ENCODE assay signal across 14 mouse cellular contexts in genomic region chr13:45537110-45537509, GRCm38 (mm10). TPM values are rescaled to one million over a fixed set of nuclear protein-coding genes. Genes with fewer than 3 reads are reported as not detected.
A peak's percentile ranks its signal among the peaks of the same experiment; 100 is the strongest.
DNase-seq lines count a peak whose midpoint lies in the region; ATAC-seq and TF ChIP-seq lines count a peak whose summit lies in the region.
"Had no signal": no experiment of that assay in that cellular context is flagged by ENCODE, and none has a peak within 500 bp of the region (broad histone marks: within the 10 kb centered on the region; RNA-seq: fewer than 3 reads in every experiment).

No protein-coding gene starts in this region.

- no peak for TF ChIP-seq CTCF in hindbrain, postnatal 0 days (IDR thresholded peaks at IDR 0.05; ENCODE audit: low read depth)

- H3K4me3 ChIP-seq in heart, embryonic 16.5 days (ENCODE audit: low read length), result no peak overlapping the region
- no peak overlapping the region for H3K4me3 ChIP-seq in lung, embryonic 16.5 days (ENCODE audit: low read length)
- H3K4me3 ChIP-seq in hindbrain, postnatal 0 days (ENCODE audit: low read length), result no peak overlapping the region
- H3K4me3 ChIP-seq in kidney, embryonic 15.5 days (replicated peaks), result no peak overlapping the region
- H3K4me3 ChIP-seq: embryonic facial prominence, embryonic 13.5 days; forebrain, embryonic 10.5 days; hindbrain, embryonic 15.5 days; midbrain, embryonic 12.5 days had no signal

- no peak overlapping the region for H3K9ac ChIP-seq in heart, embryonic 16.5 days (ENCODE audit: low read length)
- no peak overlapping the region for H3K9ac ChIP-seq in lung, embryonic 16.5 days (ENCODE audit: low read length)
- H3K9ac ChIP-seq in hindbrain, postnatal 0 days (replicated peaks; ENCODE audit: low read length), result no peak overlapping the region
- H3K9ac ChIP-seq in kidney, embryonic 15.5 days, result no peak overlapping the region
- H3K9ac ChIP-seq: embryonic facial prominence, embryonic 13.5 days; hindbrain, embryonic 15.5 days; midbrain, embryonic 12.5 days had no signal

- peaks cover 55% of the 10 kb centered on the region for H3K4me1 ChIP-seq in heart, embryonic 16.5 days (ENCODE audit: control insufficient read depth, insufficient read depth, low read length)
- 0 out of 2 replicates have a peak, but pooled peaks cover 6% of the 10 kb centered on the region for H3K4me1 ChIP-seq in lung, embryonic 16.5 days (replicated peaks; ENCODE audit: control insufficient read depth, insufficient read depth, low read length)
- no peaks in the 10 kb centered on the region for H3K4me1 ChIP-seq in hindbrain, postnatal 0 days (ENCODE audit: insufficient read depth, low read length)
- peaks cover 14% of the 10 kb centered on the region for H3K4me1 ChIP-seq in kidney, embryonic 15.5 days

- peak; percentile 38; the same call in 1 of the 2 replicates for ATAC-seq in heart, embryonic 16.5 days (replicated peaks; ENCODE audit: extremely low read depth, insufficient read depth, low FRiP score)
- ATAC-seq in lung, embryonic 16.5 days (ENCODE audit: low read depth), result peak; percentile 64
- no peak for ATAC-seq in hindbrain, postnatal 0 days
- no peak for ATAC-seq in kidney, embryonic 15.5 days (replicated peaks; ENCODE audit: low FRiP score)

- H3K27ac ChIP-seq in heart, embryonic 16.5 days (ENCODE audit: low read length), result peak overlapping the region; percentile 96
- H3K27ac ChIP-seq in lung, embryonic 16.5 days (ENCODE audit: low read length), result peak overlapping the region; percentile 82
- H3K27ac ChIP-seq in hindbrain, postnatal 0 days, result no peak overlapping the region
- no peak overlapping the region for H3K27ac ChIP-seq in kidney, embryonic 15.5 days
- H3K27ac ChIP-seq: embryonic facial prominence, embryonic 13.5 days; forebrain, embryonic 10.5 days; hindbrain, embryonic 15.5 days; midbrain, embryonic 12.5 days had no signal

- H3K36me3 ChIP-seq in heart, embryonic 16.5 days (ENCODE audit: control insufficient read depth, insufficient read depth), result peaks cover 19% of the 10 kb centered on the region
- H3K36me3 ChIP-seq in lung, embryonic 16.5 days (ENCODE audit: control insufficient read depth, insufficient read depth, low read length), result no peaks in the 10 kb centered on the region
- H3K36me3 ChIP-seq in hindbrain, postnatal 0 days (ENCODE audit: insufficient read depth, low read length), result no peaks in the 10 kb centered on the region
- H3K36me3 ChIP-seq in kidney, embryonic 15.5 days, result peaks cover 24% of the 10 kb centered on the region; the same call in 1 of the 2 replicates
- H3K36me3 ChIP-seq: hindbrain, embryonic 15.5 days; midbrain, embryonic 12.5 days had no signal

- WGBS in heart, embryonic 16.5 days, result 36% methylated on average over 9 of the region's 9 CpGs
- WGBS in lung, embryonic 16.5 days, result 48% methylated on average over 9 of the region's 9 CpGs
- 87% methylated on average over 9 of the region's 9 CpGs for WGBS in hindbrain, postnatal 0 days
- WGBS in kidney, embryonic 15.5 days, result 83% methylated on average over 9 of the region's 9 CpGs

- H3K9me3 ChIP-seq in heart, embryonic 16.5 days (replicated peaks; ENCODE audit: control insufficient read depth, low read length), result 0 out of 2 replicates have a peak, but pooled peaks cover 5% of the 10 kb centered on the region
- no peaks in the 10 kb centered on the region for H3K9me3 ChIP-seq in lung, embryonic 16.5 days (ENCODE audit: control insufficient read depth, low read length)
- no peaks in the 10 kb centered on the region for H3K9me3 ChIP-seq in hindbrain, postnatal 0 days (ENCODE audit: low read length)
- no peaks in the 10 kb centered on the region for H3K9me3 ChIP-seq in kidney, embryonic 15.5 days (replicated peaks)
- H3K9me3 ChIP-seq: embryonic facial prominence, embryonic 13.5 days; forebrain, embryonic 10.5 days; hindbrain, embryonic 15.5 days; midbrain, embryonic 12.5 days had no signal

- no peaks in the 10 kb centered on the region for H3K27me3 ChIP-seq in heart, embryonic 16.5 days (ENCODE audit: control insufficient read depth, insufficient read depth, low read length)
- no peaks in the 10 kb centered on the region for H3K27me3 ChIP-seq in lung, embryonic 16.5 days (ENCODE audit: control insufficient read depth, insufficient read depth, low read depth, low read length)
- no peaks in the 10 kb centered on the region for H3K27me3 ChIP-seq in hindbrain, postnatal 0 days (ENCODE audit: insufficient read depth, low read length)
- no peaks in the 10 kb centered on the region for H3K27me3 ChIP-seq in kidney, embryonic 15.5 days
- H3K27me3 ChIP-seq: embryonic facial prominence, embryonic 13.5 days; hindbrain, embryonic 15.5 days; midbrain, embryonic 12.5 days had no signal

- H3K4me2 ChIP-seq in heart, embryonic 16.5 days (ENCODE audit: low read depth, low read length), result no peak overlapping the region
- no peak overlapping the region for H3K4me2 ChIP-seq in lung, embryonic 16.5 days (ENCODE audit: low read depth, low read length)
- no peak overlapping the region for H3K4me2 ChIP-seq in hindbrain, postnatal 0 days (ENCODE audit: low read depth, low read length)
- H3K4me2 ChIP-seq in kidney, embryonic 15.5 days, result no peak overlapping the region
- H3K4me2 ChIP-seq: embryonic facial prominence, embryonic 13.5 days; hindbrain, embryonic 15.5 days; midbrain, embryonic 12.5 days had no signal

- peak; percentile 34 for DNase-seq in gastrocnemius, postnatal 25 days
- DNase-seq in heart, adult 18-20 months, result peak; percentile 76 to 80
- no peak for DNase-seq in frontal cortex, postnatal 25 days (ENCODE audit: low spot score in 2 of 2)
- DNase-seq in hindbrain, postnatal 0 days (ENCODE audit: low spot score), result no peak
- DNase-seq: kidney, adult 8-10 months; right cerebral cortex, postnatal 4 days; thymus, postnatal 4 days had no signal

RNA-seq across cellular contexts. Expression of gene Gmpr, which starts 29.9 kb away (rescaled TPM):
- 100 to 1,000 TPM; 132 to 159 TPM for total RNA-seq in gastrocnemius, postnatal 25 days (2021)
- 100 to 1,000 TPM; 149 to 156 TPM for total RNA-seq in heart, adult 18-20 months (2021)
- 213 and 219 TPM in 2 replicates for polyA plus RNA-seq in heart, embryonic 16.5 days (2015; fragmentation: Nextera tagmentation; extraction: Ambion mirVana)
- 23.4 and 29.2 TPM in 2 replicates for polyA plus RNA-seq in lung, embryonic 16.5 days (2015; fragmentation: Nextera tagmentation; extraction: Ambion mirVana)
- 21.7 and 27.9 TPM in 2 replicates for total RNA-seq in hindbrain, postnatal 0 days (2014; rRNA removed)
- polyA plus RNA-seq in hindbrain, postnatal 0 days (2015; fragmentation: Nextera tagmentation; extraction: Ambion mirVana), result 41.5 and 43.3 TPM in 2 replicates
- 49.9 and 52.1 TPM in 2 replicates for polyA plus RNA-seq in kidney, embryonic 15.5 days (2015; fragmentation: Nextera tagmentation; extraction: Ambion mirVana)

Comparison
In these comparisons a context has a peak if more than half of its experiments do, and no peak if none do; other contexts are left out.
1. DNase-seq: peak in gastrocnemius, postnatal 25 days (single experiment) and heart, adult 18-20 months (2 of 2); none in frontal cortex, postnatal 25 days (0 of 2) and hindbrain, postnatal 0 days (single experiment).
2. ATAC-seq: peak in heart, embryonic 16.5 days (single experiment) and lung, embryonic 16.5 days (single experiment); none in hindbrain, postnatal 0 days (single experiment) and kidney, embryonic 15.5 days (single experiment).
3. H3K27ac ChIP-seq: peak in heart, embryonic 16.5 days (single experiment) and lung, embryonic 16.5 days (single experiment); none in hindbrain, postnatal 0 days (single experiment) and kidney, embryonic 15.5 days (single experiment).